Comparison of ENCODE assay signal across 22 mouse cellular contexts in the genomic region with DNA sequence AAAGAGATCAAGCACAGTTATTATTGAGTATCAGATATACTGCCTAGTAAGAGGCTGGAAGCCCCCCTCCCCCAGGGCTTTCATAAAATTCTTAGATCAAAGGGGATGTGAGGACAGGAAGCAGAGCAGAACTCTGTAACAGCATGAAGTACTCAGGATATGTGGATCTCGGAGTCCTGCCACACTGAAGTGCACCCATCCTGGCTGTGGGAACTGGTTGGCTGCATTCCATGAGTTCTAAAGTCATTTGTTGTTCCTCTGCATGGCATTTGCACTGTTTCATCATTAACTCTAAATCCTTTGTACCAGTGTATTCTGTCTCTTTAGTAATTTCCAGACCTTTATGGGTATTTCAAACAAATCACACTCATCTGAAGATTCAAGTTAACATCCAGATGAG.
DNase-seq lines count a peak whose midpoint lies in the region; ATAC-seq and TF ChIP-seq lines count a peak whose summit lies in the region.
"Had no signal": no experiment of that assay in that cellular context is flagged by ENCODE, and none has a peak within 500 bp of the region (broad histone marks: within the 10 kb centered on the region; RNA-seq: fewer than 3 reads in every experiment).

No protein-coding gene starts in this region.

- TF ChIP-seq POLR2A in cerebellum, adult 2 months (IDR thresholded peaks at IDR 0.05; ENCODE audit: borderline replicate concordance, insufficient read depth, low read length), result no peak

- no peaks in the 10 kb centered on the region for H3K36me3 ChIP-seq in embryonic facial prominence, embryonic 11.5 days (replicated peaks; ENCODE audit: control insufficient read depth, insufficient read depth, low read depth, low read length)
- no peaks in the 10 kb centered on the region for H3K36me3 ChIP-seq in embryonic facial prominence, embryonic 10.5 days (replicated peaks)
- H3K36me3 ChIP-seq in lung, embryonic 14.5 days (ENCODE audit: insufficient read depth), result no peaks in the 10 kb centered on the region
- H3K36me3 ChIP-seq: midbrain, embryonic 13.5 days had no signal

- no peak overlapping the region for H3K4me2 ChIP-seq in embryonic facial prominence, embryonic 11.5 days (ENCODE audit: low read depth, low read length)
- H3K4me2 ChIP-seq in lung, embryonic 14.5 days, result no peak overlapping the region
- H3K4me2 ChIP-seq: hindbrain, embryonic 14.5 days; midbrain, embryonic 13.5 days had no signal

- ATAC-seq in embryonic facial prominence, embryonic 11.5 days (replicated peaks; ENCODE audit: insufficient number of reproducible peaks, low FRiP score, low TSS enrichment, low read depth), result no peak
- ATAC-seq in lung, embryonic 14.5 days (ENCODE audit: insufficient read depth), result no peak
- ATAC-seq: CD4-positive, CD25-positive, alpha-beta regulatory T cell, adult 4 months; forebrain, postnatal 0 days; inflammation-experienced regulatory T-cells, adult 6 months; midbrain, embryonic 13.5 days had no signal

- peak; percentile 13 for DNase-seq in embryonic facial prominence, embryonic 11.5 days (ENCODE audit: low spot score)
- DNase-seq in embryonic facial prominence, embryonic 10.5 days (ENCODE audit: low spot score), result no peak
- peak; percentile 3 for DNase-seq in kidney, postnatal 10 days
- DNase-seq in kidney, postnatal 4 days, result no peak
- DNase-seq in lung, embryonic 14.5 days, result peak; percentile 1
- DNase-seq in lung, postnatal 36 days, result no peak
- peak; percentile 2 for DNase-seq in mesoderm, embryonic 11.5 days (ENCODE audit: low read depth, low spot score)
- DNase-seq in cerebellum, adult 2 months, result no peak
- DNase-seq: cerebellum, adult 11-12 months; cerebellum, postnatal 14 days; forebrain, postnatal 0 days; gastrocnemius, postnatal 36 days; heart, postnatal 4 days; liver; lung, postnatal 10 days; thymus, adult 2 months had no signal

- H3K9ac ChIP-seq in embryonic facial prominence, embryonic 11.5 days (replicated peaks; ENCODE audit: low read length), result no peak overlapping the region
- no peak overlapping the region for H3K9ac ChIP-seq in lung, embryonic 14.5 days
- H3K9ac ChIP-seq: forebrain, postnatal 0 days; hindbrain, embryonic 14.5 days; midbrain, embryonic 13.5 days had no signal

- no peak overlapping the region for H3K4me3 ChIP-seq in embryonic facial prominence, embryonic 11.5 days (ENCODE audit: low read depth, low read length)
- H3K4me3 ChIP-seq in embryonic facial prominence, embryonic 10.5 days, result no peak overlapping the region
- no peak overlapping the region for H3K4me3 ChIP-seq in lung, embryonic 14.5 days (ENCODE audit: low read depth, low read length)
- H3K4me3 ChIP-seq in cerebellum, adult 2 months (replicated peaks; ENCODE audit: insufficient read depth, low read depth, low read length), result no peak overlapping the region
- H3K4me3 ChIP-seq: left cerebral cortex, adult 2 months; midbrain, embryonic 13.5 days had no signal

- no peak for TF ChIP-seq CTCF in lung, embryonic 14.5 days (IDR thresholded peaks at IDR 0.05; ENCODE audit: low read depth)
- TF ChIP-seq CTCF in cerebellum, adult 2 months (IDR thresholded peaks at IDR 0.05; ENCODE audit: borderline replicate concordance, insufficient read depth, low read depth, low read length), result no peak

- WGBS in embryonic facial prominence, embryonic 11.5 days, result 47% methylated on average over 1 of the region's 1 CpGs
- WGBS in embryonic facial prominence, embryonic 10.5 days, result 54% methylated on average over 1 of the region's 1 CpGs
- 14% methylated on average over 1 of the region's 1 CpGs for WGBS in lung, embryonic 14.5 days
- WGBS in cerebellum, adult 2 months, result 13% methylated on average over 1 of the region's 1 CpGs

- no peaks in the 10 kb centered on the region for H3K9me3 ChIP-seq in embryonic facial prominence, embryonic 11.5 days (replicated peaks; ENCODE audit: control insufficient read depth, low read length)
- H3K9me3 ChIP-seq in embryonic facial prominence, embryonic 10.5 days, result no peaks in the 10 kb centered on the region
- H3K9me3 ChIP-seq in lung, embryonic 14.5 days (ENCODE audit: low read depth, low read length), result no peaks in the 10 kb centered on the region
- H3K9me3 ChIP-seq: midbrain, embryonic 13.5 days had no signal

- no peaks in the 10 kb centered on the region for H3K27me3 ChIP-seq in embryonic facial prominence, embryonic 11.5 days (ENCODE audit: control insufficient read depth, insufficient read depth, low read length)
- no peaks in the 10 kb centered on the region for H3K27me3 ChIP-seq in embryonic facial prominence, embryonic 10.5 days (replicated peaks; ENCODE audit: low read depth, poor library complexity, severe bottlenecking)
- no peaks in the 10 kb centered on the region for H3K27me3 ChIP-seq in lung, embryonic 14.5 days (ENCODE audit: insufficient read depth, low read length)
- H3K27me3 ChIP-seq in cerebellum, adult 2 months (ENCODE audit: control insufficient read depth, insufficient read depth, low read length), result no peaks in the 10 kb centered on the region
- H3K27me3 ChIP-seq: midbrain, embryonic 13.5 days had no signal

- H3K4me1 ChIP-seq in embryonic facial prominence, embryonic 11.5 days (ENCODE audit: control insufficient read depth, insufficient read depth, low read length), result no peaks in the 10 kb centered on the region
- H3K4me1 ChIP-seq in embryonic facial prominence, embryonic 10.5 days, result no peaks in the 10 kb centered on the region
- no peaks in the 10 kb centered on the region for H3K4me1 ChIP-seq in lung, embryonic 14.5 days (ENCODE audit: insufficient read depth)
- no peaks in the 10 kb centered on the region for H3K4me1 ChIP-seq in cerebellum, adult 2 months (ENCODE audit: control insufficient read depth, insufficient read depth, low read length)
- H3K4me1 ChIP-seq: midbrain, embryonic 13.5 days had no signal

- no peak overlapping the region for H3K27ac ChIP-seq in embryonic facial prominence, embryonic 11.5 days (replicated peaks; ENCODE audit: low read depth, low read length)
- H3K27ac ChIP-seq in embryonic facial prominence, embryonic 10.5 days (replicated peaks), result no peak overlapping the region
- no peak overlapping the region for H3K27ac ChIP-seq in lung, embryonic 14.5 days (ENCODE audit: low read depth)
- no peak overlapping the region for H3K27ac ChIP-seq in cerebellum, adult 2 months (ENCODE audit: insufficient read depth, low read length)
- H3K27ac ChIP-seq: hindbrain, embryonic 14.5 days; left cerebral cortex, adult 2 months; midbrain, embryonic 13.5 days; stomach, postnatal 0 days had no signal

Comparison
In these comparisons a context has a peak if more than half of its experiments do, and no peak if none do; other contexts are left out.
1. DNase-seq: peak in embryonic facial prominence, embryonic 11.5 days (single experiment), kidney, postnatal 10 days (single experiment), lung, embryonic 14.5 days (single experiment) and mesoderm, embryonic 11.5 days (single experiment); none in embryonic facial prominence, embryonic 10.5 days (single experiment), kidney, postnatal 4 days (0 of 2), lung, postnatal 36 days (single experiment) and cerebellum, adult 2 months (0 of 2).